Mouse (Mus musculus) liver, postnatal 0 days (tissue): ENCODE measurements around the gene Calr.

ENCODE experiments used
- CTCF ChIP-seq: sonication (generic); IDR thresholded peaks from 2 replicates; pipeline ENCODE4 v1.5.1; 2016; ENCODE audit warnings: antibody characterized with exemption, low read depth
- EP300 ChIP-seq: IDR thresholded peaks from 2 replicates; pipeline ENCODE4 v1.6.1; 2016; ENCODE audit warnings: antibody characterized with exemption, low read depth, mild to moderate bottlenecking

DNA sequence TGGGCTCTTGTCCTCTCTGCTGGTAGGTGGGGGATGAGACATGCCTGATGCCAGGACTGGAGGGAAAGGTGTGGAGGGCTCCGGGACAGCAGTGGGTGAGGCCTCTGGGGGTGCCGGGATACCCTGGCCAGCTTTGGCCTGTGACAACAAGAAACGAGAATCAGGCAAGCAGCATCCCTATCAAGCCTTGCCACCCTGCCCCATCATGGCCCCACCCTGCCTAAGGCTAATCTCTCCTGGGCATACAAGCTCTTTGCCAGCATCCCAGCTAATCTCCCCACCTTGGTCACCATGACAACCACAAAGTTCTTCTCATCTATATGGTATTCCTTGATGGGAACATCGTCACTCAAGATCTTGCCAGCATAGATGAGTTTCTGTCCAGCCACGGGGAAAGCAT lies 8.2 kb downstream of the Calr start:
- TF ChIP-seq EP300 (peak; percentile 98), CTCF (no peak)
